Mouse (Mus musculus) megakaryocyte, adult 5-6 weeks (primary cell): ENCODE results near the gene Ecpas. TPM values are rescaled to one million over a fixed set of nuclear protein-coding genes. Genes with fewer than 3 reads are reported as not detected.

ENCODE experiments used
- ATAC-seq: 2 replicates; pipeline ENCODE4 v1.8.0; 2016; ENCODE audit warnings: mild to moderate bottlenecking, inconsistent platforms; ENCODE audit not compliant: poor library complexity, severe bottlenecking
- total RNA-seq, 2 experiments: library from RNA; stranded (forward) in 1 of 2; stranded (reverse) in 1 of 2; fragments of 153-499, 151-499 nt in 1 of 2; fragments of 221-1000, 200-1000 nt in 1 of 2; gene quantifications; 2 replicates each; pipeline versions ENCODE4 v1.2.3 to v1.2.4; 2015 to 2017

The Ecpas gene
- total RNA-seq (2015) (48.3 and 76.1 TPM in 2 replicates), total RNA-seq (2017) (42.4 and 43.3 TPM in 2 replicates)

DNA sequence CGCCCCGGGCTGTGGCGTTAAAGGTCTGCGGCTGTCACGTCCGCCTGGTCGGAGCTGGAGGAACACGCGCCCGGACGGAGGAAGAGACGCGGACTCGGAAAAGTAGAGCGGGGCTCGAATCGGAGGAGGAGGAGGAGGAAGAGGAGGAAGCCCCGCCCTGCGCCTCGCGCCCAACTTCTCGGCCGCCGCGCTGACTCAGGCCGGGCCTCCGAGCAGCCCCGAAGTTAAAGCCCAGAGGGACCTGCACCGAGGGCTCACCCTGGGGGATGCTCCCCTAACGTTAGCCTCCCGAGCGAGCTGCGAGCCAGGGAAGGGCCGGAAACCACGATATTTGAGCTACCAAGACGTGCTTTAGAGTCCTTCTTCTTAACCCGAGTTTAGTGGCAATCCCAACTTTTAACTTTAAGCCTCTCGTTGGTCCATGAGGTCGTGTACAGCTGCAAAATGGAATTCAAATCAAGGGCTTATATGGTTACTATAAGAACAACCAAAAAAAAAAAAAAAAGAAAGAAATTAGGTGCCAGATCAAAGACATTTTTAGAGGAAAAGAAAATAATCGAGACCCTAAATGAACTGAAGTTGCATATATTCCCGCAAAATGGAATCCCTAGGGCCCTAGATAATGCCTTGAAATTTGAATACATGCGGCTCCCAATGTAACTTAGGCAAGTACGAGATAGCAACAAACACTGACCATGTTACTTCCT, at the start of gene Ecpas:
TSS of gene Ecpas (minus strand) at position 121 of the 707 bp plus-strand sequence.
- ATAC-seq, result peak; percentile 65

- no peak for ATAC-seq
Observed at GRCm38 (mm10) chr4:58961719-58962118, 49.2 kb upstream of the Ecpas start.

GRCm38 (mm10) chr4:58952630-58953029, 40.1 kb upstream of the Ecpas start:
- no peak for ATAC-seq

GRCm38 (mm10) chr4:58948391-58948790, 35.8 kb upstream of the Ecpas start:
- no peak for ATAC-seq

GRCm38 (mm10) chr4:58944695-58945094, 32.1 kb upstream of the Ecpas start:
- ATAC-seq, result no peak

DNA sequence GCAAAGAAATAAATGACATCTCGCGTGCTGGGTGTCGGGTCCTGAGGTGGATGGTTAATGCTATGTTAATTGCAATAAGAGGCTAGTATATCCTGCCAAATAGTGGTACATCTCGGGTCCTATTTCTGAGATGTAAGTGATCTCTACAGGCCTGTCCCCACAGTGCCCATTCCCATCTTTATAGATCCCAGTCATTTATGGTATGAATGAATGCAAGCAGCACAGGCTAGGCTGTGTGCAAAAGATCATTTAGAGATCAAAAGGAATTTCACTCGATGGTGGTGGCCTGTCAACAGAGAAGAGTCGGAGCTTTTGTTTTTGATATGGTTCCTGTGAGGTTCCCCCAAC, 31.6 kb upstream of the Ecpas start:
- ATAC-seq, result no peak

GRCm38 (mm10) chr4:58943420-58944205, 31.1 kb upstream of the Ecpas start, which contains the start of gene Zkscan16:
Zkscan16 (plus strand) TSS chr4:58943628.
- ATAC-seq, result peak; percentile 68

- no peak for ATAC-seq
Observed at GRCm38 (mm10) chr4:58942942-58943341, 30.4 kb upstream of the Ecpas start.

DNA sequence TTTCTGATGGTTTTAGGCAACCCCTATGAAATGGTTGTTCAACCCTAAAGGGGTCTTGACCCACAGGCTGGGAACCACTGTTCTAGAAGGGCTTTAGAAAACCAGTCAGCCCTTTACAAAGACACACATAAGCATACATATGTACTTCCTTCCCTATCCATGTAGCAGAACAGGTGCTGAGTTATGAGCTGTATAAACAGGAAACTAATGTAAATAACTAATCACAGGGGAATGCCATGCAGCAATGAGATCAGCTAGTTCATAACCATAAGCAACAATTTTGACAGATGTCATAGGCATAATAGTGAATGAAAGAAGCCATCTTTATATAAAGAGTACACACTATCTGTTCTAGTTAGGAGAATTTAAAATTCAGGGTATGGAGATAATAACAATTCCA, 29.1 kb upstream of the Ecpas start:
- no peak for ATAC-seq

DNA sequence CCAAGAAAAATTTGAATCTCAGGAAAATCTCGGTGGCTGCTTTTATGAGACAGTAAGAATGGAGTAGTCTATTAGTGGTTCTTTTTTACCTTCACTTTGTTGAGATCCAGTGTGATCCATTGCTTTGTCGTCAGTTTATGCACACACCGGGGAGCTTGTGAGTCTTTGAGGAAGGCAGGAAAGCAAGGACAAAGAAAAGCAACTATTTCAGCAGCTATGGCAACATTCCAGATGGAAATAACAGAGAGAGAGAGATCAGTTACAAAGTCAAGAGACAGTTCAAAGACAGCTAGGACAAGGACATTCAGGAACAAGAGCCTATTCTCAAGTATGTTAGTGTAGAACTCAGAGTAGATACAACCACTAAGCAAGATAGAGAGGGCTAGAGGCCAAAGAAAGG, 23.3 kb upstream of the Ecpas start:
- ATAC-seq, result no peak

DNA sequence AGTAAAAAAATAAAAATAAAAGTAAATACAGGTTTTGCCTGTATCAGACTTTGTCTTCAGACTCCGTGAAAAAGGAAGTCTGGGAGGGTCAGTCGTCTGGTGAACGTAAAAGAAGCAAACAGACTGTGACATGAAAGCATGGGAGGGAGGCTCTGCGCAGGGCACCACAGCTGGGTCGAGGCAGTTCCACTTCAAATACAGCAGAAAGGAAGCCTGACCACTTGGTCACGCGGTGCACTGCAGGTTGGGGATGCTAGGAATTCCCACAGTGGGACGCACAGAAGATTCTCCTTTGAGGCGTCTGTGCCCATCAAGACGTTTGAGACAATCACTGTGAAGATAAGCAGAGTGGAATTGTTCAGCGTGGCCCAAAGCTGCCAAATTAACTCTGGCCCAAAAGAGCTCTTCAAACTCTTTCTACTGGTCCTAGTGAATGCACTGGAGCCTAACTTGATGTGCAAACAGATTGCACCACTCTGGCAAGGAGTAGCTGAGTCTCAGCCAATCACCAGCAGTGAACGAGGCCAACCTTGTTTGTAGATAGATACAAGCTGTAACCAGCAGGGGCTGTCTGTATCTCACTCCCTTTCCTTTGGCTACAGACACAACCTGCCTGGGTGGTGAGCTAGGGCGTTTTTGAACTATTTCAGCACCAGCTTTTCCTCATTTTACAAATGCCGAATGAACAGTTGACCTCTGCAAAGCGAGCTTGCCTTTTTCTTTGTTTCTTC, 22.4 kb upstream of the Ecpas start:
- ATAC-seq, result peak; percentile 49

DNA sequence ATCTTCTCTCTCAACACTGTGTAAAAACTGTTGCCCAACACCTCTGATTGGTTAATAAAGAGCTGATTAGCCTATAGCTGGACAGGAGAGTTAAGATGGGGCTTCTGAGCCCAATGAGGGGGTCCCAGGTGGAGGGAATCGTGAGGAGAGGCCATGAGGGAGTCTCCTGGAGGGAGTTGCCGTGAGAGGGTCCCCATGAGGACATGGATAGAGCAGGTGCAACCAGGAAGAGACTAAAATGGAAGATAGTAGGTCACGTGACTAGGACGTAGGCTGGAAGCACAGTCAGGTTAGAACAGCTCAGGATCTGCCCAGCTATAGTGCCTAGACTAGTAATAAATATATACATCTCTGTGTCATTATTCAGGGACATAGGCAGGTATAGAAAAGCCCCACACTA, 21.8 kb upstream of the Ecpas start:
- ATAC-seq, result no peak

DNA sequence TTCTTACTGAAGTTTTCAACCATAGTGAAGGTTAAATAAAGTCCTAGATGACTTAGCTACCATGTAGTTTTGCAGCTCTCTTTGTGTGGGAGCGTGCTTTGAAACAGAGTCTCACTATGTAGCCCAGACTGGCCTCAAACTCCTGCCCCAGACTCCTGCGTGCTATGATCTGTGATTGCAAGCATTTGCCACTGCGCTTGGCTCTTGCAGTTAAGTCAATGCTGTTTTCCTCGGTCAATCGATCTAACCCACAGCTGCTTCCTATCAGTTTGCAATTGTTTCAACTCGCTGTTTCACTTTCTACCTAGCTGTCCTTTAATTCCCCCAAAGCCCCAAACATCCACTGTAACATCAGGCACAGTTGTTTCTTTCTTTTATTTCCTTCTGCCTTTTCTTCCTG, 20.0 kb upstream of the Ecpas start:
- no peak for ATAC-seq

GRCm38 (mm10) chr4:58927661-58928060, 15.1 kb upstream of the Ecpas start:
- no peak for ATAC-seq

DNA sequence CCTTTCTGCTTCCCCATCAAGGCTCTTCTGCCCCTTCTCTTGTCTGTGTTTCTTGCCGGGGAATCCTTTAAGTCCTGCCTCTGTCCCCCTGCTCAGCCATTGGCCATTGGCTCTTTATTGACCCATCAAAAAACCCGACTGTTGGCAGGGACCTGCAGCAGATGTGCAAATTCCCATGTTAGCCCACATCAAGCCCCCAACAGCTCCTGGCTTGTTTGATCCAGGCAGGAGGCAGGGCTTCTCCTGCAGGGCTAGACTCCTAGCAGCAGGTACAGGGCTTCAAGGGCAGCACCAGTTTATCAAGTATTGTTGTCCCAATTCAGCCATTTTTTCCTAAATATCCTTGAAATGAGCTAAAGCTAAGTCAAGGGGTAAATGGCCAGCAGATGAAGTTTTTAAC, 13.6 kb upstream of the Ecpas start:
- no peak for ATAC-seq

GRCm38 (mm10) chr4:58925664-58926063, 13.1 kb upstream of the Ecpas start:
- ATAC-seq, result no peak

GRCm38 (mm10) chr4:58923933-58924332, 11.4 kb upstream of the Ecpas start:
- no peak; the same call in 1 of the 2 replicates for ATAC-seq

DNA sequence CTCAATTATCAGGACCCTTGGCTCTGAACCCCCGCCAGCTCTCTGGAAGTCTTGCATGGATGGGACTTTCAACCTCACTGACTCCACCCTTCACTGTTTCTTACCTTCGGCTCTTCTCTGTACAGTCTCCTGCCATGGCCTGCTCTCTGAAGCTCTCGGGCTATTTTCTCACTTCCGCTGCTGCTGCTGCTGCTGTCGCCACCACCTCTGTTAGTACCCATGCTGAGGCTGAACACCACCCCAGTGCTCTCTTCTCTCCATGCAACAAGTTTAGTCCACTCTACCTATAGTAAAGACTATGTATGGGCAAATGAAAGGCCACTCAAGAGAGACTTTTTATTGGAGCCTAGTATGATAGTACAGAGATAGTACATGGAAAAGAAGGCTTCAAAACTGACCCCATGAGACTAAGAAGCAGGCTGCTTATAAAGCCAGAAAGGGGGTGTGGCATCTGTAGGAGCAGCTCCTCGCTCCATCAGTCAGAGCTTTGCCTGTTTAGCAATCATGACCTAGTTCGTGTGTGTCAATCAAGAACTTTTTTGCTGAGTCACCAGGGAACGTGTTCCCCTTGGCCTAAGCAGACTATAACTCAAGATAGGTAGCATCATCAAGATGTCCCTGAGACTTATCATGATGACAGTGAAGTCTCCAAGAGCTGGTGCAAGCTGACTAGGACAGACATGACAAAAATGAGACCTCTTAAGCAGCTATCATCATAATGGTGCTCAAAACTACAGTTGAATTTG, 2.7 kb upstream of the Ecpas start:
- peak; percentile 46 for ATAC-seq

- peak; percentile 58 for ATAC-seq
Observed at GRCm38 (mm10) chr4:58913336-58914026, 932 bp upstream of the Ecpas start.
